Mouse (Mus musculus) lung, postnatal 0 days (tissue): ENCODE data around the gene Gm15517.

Experiments used
- CTCF ChIP-seq: IDR thresholded peaks from 2 replicates; pipeline ENCODE4 v1.5.1; 2016; ENCODE audit warnings: antibody characterized with exemption, mild to moderate bottlenecking
- EP300 ChIP-seq: IDR thresholded peaks from 2 replicates; pipeline ENCODE4 v1.6.1; 2016; ENCODE audit warnings: antibody characterized with exemption, mild to moderate bottlenecking, control low read depth

GRCm38 (mm10) chr7:44246984-44247470, 14.2 kb upstream of the Gm15517 start:
- TF ChIP-seq CTCF: no peak
- TF ChIP-seq EP300: no peak
